Mouse (Mus musculus) lung, postnatal 36 days (tissue): ENCODE measurements around the gene Ica1l.
A peak's percentile ranks its signal among the peaks of the same experiment; 100 is the strongest.

Source experiments
- DNase-seq: peaks from one replicate; pipeline ENCODE4 v3.0.0; 2022; ENCODE audit warnings: mixed read lengths

Ica1l gene

GRCm38 (mm10) chr1:59959941-59960340 lies 83.0 kb downstream of the Ica1l start:
- no peak for DNase-seq

- DNase-seq, result no peak
Measured at GRCm38 (mm10) chr1:59957206-59957605, 85.8 kb downstream of the Ica1l start.

GRCm38 (mm10) chr1:59947509-59947908 lies 95.5 kb downstream of the Ica1l start:
- no peak for DNase-seq

- no peak for DNase-seq
Measured at GRCm38 (mm10) chr1:59945969-59946368, 97.0 kb downstream of the Ica1l start.

GRCm38 (mm10) chr1:59943825-59944224 lies 99.2 kb downstream of the Ica1l start:
- DNase-seq, result peak; percentile 65

GRCm38 (mm10) chr1:59942057-59942790 lies 100.8 kb downstream of the Ica1l start:
- peak; percentile 70 for DNase-seq

- no peak for DNase-seq
Measured at GRCm38 (mm10) chr1:59941063-59941462, 101.9 kb downstream of the Ica1l start.

- DNase-seq, result no peak
Measured at GRCm38 (mm10) chr1:59932991-59933390, 110.0 kb downstream of the Ica1l start.
